Mouse (Mus musculus) layer of hippocampus, adult 9-11 months (tissue): ENCODE measurements at regions not wholly inside any gene's neighbourhood (a gene's known extent, or its start where the extent isn't known, plus 50 kb on each side); places are given as distances from the start of the nearest gene placed in this dataset.

ENCODE experiments used
- DNase-seq: peaks from one replicate; pipeline ENCODE4 v3.0.0; 2022

DNA sequence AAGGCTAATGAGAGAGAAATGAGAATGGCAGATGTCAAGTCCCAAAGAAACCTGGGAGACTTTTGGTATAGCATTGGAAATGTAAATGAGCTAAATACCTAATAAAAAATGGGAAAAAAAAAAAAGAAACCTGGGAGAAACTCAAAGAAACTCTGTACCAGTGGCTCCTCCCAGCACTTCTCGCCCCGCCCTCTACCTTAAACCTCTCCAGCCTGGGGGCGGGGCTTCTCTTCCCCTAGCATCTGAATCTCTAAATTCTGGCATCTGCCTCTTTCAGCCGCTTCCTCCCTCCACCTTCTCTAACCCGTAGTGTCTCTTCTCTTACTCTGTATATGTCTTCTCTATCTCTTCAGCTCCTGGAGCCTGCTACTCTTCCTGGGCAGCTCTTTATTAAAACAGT is 53.2 kb downstream of the Gpr6 start:
- no peak for DNase-seq

DNA sequence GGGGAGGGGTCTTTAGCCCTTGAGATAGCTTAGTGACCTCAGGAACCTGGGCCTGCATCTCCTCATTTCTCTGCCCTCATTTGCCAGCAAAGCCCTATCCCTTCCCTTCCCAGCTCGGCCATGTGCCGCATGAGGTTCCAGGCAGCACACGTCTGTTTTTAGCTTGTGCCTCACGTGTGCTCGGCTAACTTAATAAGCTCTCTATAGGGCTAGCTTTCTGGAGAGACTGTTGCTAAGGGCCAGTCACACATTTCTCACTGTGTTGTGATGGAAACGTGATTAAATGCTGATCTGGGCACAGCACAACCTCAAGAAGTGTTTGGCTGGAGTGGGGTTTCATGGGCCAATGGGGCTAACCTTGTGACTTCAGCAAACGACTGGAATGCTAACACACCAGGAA is 55.5 kb downstream of the Gpr6 start:
- no peak for DNase-seq

DNA sequence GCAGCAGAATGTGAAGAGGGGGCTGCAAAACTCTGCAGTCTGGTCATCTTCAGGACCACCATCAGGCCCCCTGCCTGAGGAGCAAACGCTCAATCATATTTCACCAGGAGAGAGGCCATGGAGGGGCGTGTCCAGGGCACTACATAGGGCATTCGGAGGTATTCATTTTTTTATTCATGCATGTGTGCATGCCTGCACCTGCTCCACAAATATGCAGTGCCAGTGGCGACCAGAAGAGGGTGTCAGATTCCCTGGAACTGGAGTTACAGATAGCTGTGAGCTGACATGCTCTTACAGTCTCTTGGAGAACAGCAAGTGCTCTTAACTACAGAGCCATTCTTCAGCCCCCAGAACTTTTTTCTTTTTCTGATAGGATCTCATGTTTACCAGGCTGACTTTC is 56.4 kb downstream of the Gpr6 start:
- DNase-seq = peak; percentile 49

DNA sequence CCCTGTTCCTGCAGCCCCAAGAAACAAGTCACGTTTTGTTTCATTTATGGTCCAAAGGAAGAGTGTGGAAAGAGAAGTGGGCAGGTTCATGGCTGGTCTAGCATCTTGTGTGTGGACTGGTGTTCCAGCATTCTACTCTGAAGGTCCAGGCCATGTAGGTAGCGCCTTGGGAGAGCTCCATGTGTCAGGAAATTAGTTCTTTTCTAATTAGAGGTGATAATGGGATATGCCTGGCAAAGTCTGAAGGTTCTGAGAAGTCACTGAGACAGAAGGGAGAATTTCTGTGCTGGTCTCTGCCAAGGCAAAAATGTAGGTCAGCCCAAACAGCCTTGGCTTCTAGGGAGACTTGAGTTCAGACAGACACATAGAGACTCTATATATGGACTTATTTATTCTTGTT is 61.5 kb downstream of the Gpr6 start:
- no peak for DNase-seq

DNA sequence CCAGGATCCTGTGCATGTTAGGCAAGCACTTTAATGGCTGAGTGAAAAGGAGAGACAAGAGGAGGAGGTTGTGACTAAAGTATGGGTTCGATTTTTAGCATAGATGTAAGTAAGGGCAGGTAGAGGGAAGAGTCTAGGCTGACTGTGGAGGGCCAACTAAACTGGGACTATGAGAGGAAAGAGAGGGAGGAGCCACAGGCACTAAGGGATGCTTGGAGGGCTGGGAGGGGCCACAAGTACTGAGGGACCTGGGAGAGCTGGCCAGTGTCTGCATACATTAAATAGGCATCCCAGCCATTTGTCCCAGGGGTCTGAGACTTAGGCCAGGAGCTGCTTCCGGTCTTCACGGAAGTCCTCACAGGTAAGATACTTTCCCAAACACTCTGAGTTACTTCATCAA is 64.2 kb downstream of the Gpr6 start:
- DNase-seq = no peak

DNA sequence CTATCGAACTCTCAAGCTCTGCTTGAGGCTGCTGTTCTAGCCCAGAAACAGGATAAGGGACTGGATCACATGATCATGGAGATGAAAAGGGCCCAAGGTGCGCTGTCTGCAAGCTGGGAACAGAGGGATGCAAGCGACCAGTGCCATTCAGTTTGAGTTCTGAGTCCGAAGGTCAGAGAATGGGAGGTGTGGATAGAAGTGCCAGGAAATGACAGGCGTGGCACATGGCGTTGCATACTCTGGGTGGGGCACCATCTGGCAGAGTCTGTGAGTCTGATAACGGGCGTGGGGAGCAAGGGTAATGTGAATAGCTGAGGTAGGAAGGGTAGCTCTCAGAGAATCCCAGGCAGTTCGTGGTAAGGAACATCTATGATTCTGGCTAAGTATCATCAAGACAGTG is 65.5 kb downstream of the Gpr6 start:
- no peak for DNase-seq

DNA sequence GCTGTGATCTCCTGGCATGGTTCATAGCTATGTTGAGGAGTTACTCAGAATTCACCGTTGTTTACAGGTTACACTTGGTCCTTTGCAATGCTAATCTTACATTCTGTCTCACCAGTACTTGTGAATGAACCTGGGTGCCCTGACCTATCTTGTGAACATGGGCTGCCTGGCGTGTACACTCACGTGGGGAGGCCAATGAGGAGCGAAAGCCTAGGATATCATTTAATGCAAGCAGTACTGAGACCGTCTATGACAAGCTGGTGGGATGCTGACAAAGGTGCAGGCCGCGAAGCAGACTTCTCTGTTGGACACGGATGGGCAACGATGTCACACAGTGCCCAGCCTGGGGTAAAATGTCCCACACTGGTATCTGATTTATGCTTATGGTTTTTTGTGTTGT is 66.3 kb downstream of the Gpr6 start:
- DNase-seq = no peak

DNA sequence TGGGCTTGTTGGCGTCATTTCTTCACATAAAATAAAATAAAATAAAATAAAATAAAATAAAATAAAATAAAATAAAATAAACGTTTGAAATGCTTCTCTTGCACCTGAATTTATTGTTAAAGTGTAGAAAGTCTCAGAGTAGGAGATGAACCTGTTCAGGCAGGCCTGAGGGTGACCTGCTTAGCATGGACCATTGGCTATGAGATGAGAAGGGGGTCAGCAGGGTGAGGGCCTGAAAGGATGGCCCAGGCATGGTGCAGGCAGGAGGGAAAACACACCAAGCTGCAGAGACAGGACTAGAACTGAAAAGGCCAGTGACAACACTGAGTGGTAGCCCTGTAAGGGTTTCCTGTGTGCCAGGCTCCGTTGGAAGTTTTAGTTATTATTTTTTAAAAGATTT is 67.3 kb downstream of the Gpr6 start:
- no peak for DNase-seq

DNA sequence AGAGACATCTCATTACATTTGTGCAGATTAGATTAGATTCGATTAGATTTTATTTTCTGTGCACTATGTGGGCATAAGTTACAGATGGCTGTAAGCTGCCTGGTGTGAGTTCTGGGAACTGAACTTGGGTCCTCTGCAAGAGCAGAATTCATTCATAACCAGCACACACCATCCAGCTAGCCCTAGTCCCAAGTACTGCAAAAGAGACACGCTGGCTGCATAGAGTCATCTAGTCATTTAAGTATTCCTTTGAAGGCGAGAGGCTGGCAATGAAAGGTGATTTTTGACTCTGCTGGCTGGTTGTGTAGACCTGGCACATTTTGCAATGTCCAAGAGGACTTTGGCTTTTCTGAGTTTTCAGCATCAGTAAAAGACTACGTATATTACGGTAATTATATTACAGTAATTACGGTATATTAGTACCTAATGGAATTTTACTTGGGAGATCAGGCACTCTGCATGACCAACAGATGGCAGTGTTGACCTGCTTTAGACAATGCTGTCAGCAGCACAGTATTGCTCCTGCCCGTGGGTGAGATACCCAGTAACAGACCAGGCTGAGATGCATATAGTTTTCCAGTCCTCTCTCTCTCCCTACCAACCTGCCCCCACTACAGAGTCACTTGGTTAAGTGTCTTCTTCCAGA is 67.9 kb downstream of the Gpr6 start:
- peak; percentile 70 for DNase-seq

DNA sequence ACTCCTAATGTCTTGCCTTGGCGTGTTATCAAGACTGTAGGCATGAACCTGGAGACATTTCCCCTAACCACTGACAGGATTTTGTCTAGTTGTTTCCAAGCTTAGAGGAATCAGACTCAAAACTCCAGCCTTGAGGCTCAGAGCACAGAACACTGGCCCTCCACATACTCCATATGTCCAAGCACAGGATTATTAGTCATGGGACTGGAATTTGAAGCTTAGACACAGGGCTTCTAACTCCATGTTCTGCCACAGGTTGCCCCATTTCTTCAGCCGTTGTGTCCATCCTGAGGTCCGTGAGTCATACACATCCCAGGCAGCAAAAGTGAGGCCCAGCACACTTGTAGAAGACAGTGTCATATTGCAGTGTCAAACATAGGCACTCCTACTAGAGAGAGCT is 68.9 kb downstream of the Gpr6 start:
- no peak for DNase-seq

DNA sequence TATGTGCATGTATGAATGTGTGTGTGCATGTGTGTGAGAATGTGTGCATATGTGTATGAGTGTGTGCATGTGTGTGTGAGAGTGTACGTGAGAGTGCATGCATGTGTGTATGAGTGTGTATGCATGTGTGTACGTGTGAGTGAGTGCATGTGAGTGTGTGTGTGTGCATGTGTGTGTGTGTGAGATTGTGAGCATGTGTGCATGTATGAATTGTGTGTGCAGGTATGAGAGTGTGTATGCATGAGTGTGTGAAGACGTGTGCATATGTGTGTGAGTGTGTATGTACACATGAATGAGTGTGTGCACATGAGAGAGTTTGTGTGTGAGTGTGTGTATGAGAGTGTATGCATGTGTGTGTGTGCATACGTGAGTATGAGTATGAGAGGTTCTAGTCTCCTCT is 71.1 kb downstream of the Gpr6 start:
- DNase-seq = no peak

DNA sequence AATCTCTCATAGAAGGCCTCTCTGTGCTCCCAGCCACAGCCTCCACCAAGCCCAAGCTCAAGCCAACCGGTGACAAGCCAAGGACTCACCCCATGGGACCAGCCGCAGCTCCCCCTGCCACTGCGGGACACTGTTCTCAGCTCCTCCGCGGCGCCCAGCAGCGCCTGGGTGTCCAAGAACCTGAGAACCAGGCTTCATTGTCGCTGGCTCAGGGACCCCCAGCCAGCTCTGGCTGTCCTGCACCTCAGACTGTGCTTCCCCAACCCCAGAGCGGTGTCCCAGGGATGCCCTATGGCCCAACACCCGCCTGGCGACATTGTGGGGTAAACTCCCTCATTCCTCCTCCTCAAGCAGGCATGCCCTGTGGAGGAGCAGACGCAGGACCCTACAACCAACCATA is 72.6 kb downstream of the Gpr6 start:
- no peak for DNase-seq

DNA sequence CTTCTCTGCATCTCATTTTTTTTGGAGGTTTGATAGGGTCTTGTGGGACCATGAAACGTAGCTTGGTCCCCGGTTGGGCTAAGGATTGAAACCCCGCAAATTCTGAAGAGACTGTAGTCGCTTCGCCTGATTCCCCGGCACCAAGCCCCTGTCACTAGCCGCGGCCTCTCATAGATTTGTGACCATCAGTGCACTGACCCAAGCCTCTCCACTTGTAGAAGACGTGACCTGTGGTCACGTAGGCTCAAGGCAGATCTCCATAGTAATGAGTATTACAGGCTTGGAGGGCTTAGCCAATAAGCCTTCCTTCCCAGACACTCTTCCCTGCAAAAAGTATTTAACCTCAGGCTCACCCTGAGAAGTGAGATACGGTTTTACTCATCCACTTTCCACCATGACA is 73.3 kb downstream of the Gpr6 start:
- no peak for DNase-seq

DNA sequence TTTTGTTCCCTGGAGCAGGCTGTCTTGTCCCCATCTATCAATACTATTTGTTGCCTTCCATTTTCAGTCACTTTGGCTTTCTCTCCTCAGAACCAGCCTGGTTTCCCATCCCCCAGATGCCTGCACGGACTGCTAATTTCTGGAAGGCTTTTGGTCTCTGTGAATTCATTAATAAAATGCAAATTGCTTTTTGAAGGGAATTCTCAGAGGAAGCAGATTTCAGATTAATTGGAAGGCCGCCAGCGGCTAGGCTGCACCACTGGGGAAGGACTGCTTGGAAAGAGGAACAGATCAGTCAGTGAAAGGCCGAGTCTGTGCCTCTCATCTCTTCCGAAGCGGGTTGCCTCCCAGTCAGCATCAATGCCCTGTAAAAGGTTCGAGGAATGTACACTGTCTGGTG is 73.8 kb downstream of the Gpr6 start:
- peak; percentile 65 for DNase-seq

DNA sequence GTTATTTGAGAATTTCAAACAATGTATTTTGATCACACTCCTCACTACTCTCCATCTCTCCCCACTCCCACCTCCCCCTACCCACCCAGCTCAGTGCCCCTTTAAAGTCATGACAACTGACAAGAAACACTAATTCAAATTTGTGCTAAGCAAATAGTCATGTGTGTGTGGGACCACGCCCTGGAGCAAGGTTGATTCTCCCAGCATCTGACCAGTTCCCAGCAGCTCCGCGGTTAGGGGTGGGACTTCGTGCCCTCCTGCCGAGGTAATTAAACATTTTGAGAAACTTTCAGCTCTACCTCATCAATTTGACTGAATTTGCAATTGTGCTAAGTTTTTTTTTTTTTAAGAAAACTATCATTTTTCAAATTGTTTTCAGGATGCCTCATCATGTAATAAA is 74.5 kb downstream of the Gpr6 start:
- DNase-seq = no peak
